Mouse (Mus musculus) right cerebral cortex, postnatal 25 days (tissue): ENCODE results near the gene Olfr933.

Experiments
- DNase-seq: peaks from one replicate; pipeline ENCODE4 v3.0.0; 2022

Gene Olfr933

DNA sequence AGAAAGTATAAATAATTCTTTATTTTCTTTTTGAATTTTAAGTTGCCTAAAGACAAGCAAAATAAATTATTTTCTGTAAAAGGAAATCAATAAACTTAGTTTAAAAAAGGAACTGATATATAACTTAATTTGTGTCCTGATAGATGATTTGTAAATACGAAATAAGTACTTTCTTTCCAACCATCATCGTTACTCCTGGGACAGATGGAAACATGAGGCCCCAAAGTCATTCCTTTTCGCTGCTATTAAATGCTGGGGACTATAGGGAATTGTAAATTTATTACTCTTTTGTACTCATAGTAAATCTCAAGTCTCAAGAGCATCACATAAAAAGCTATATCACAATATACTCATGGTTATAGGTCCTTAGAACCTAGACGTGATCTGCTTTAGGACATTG is at the start of gene Olfr933:
Gene Olfr933 (plus strand): TSS at position 301 of the 400 bp plus-strand sequence.
- DNase-seq, result no peak

GRCm38 (mm10) chr9:38929509-38929908 is 42.6 kb upstream of the Olfr933 start, which contains the start of gene Olfr930:
TSS of gene Olfr930 (plus strand) at chr9:38929809.
- DNase-seq, result no peak

GRCm38 (mm10) chr9:38953401-38954123 is 18.6 kb upstream of the Olfr933 start:
- DNase-seq, result peak; percentile 25

DNA sequence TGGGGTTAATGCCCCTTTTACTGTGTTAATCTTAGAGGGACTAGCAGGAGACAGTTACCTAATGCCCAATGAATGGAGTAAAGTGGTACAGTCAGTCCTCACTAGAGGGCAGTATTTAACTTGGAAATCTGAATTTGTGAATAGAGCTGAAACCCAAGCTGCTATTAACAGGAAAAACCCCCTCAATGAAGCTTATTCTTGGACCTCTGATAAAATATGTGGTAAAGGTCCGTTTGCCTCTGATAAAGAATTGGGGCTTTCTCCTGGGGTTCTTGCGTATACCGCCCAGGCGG is 18.0 kb upstream of the Olfr933 start:
- no peak for DNase-seq

DNA sequence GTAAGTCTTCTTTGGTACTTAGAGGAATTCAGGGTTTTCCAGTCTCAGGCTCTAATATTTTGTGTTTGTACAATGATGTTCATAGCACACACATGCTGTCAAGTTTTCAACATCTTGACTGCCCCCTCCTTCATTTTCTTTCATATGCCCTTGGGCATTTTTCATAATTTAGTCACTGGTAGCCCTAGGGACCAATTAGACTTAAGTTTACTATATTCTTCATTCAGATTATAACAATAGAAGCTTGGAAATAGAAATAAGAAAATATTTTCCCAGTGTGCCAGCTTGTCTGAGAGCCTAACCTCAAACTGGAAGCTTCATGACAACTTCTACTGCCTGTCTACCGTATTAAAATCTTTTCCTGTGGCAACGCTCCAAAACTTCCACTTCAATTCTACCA is 16.1 kb downstream of the Olfr933 start, which contains the start of gene Olfr934:
Gene Olfr934 (minus strand): TSS at position 101 of the 400 bp plus-strand sequence.
- DNase-seq, result no peak

DNA sequence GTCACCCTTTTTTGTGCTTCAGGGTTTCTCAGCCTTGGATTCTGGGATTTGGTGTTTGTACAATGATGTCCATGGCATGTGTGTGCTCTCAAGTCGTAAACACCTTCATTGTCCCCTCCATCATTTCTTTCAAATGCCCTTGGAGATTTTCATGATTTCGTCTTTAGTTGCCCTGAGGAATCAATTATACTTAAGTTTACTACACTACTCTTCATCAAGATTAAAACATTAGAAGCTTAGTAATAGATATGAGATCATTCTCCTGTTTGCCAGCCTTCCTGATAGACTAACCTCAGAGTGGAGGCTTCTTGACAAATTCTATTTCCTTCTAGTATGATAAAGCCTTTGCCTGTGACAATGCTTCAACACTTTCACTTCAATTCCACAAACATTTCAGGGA is 27.5 kb downstream of the Olfr933 start, which contains the start of gene Olfr935:
Gene Olfr935 (minus strand): TSS at position 101 of the 400 bp plus-strand sequence.
- DNase-seq, result no peak

- DNase-seq, result no peak
These were observed 51.2 kb downstream of the Olfr933 start, which contains the start of gene Olfr146 for GRCm38 (mm10) chr9:39023277-39023676. TSS of gene Olfr146 (minus strand) at chr9:39023377.
